Mouse (Mus musculus): ENCODE data around the gene Fam161b.
"Not testable (repeated sequence)": the region's sequence is repeated elsewhere in the genome, so short reads cannot be mapped to it uniquely, and the experiment has no call there.

Gene Fam161b

GRCm38 (mm10) chr12:84382369-84382768, 20.7 kb upstream of the Fam161b start:
- no peak for DNase-seq (ENCODE audit: low spot score in 2 of 2)

GRCm38 (mm10) chr12:84373831-84374481, 12.3 kb upstream of the Fam161b start:
- DNase-seq (ENCODE audit: low spot score in 2 of 2): no peak

DNA sequence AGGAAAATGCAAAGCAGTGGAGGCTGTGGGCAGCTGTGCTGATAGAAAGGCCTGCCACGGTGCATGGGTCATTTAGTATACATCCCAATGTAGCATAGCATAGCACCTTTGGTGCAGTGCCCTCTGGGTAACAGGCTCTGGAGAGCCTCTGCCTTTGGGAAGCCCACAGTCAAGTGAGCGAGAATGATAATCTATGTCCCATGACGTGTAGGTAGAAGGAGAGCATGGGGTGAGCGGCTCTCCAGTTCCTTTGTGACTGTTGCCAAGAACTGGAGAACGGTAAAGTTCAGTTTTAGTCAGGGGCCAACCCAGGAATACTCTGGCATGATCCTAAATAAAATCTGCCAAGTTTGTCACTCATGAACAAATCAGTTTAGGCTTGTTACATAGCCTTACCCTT, 10.0 kb upstream of the Fam161b start:
- no peak for DNase-seq (ENCODE audit: low spot score in 2 of 2)

GRCm38 (mm10) chr12:84366971-84367370, 5.3 kb upstream of the Fam161b start:
- DNase-seq (ENCODE audit: low spot score in 2 of 2): no peak

GRCm38 (mm10) chr12:84365137-84365536, 3.5 kb upstream of the Fam161b start:
- DNase-seq (ENCODE audit: low spot score in 2 of 2): no peak

DNA sequence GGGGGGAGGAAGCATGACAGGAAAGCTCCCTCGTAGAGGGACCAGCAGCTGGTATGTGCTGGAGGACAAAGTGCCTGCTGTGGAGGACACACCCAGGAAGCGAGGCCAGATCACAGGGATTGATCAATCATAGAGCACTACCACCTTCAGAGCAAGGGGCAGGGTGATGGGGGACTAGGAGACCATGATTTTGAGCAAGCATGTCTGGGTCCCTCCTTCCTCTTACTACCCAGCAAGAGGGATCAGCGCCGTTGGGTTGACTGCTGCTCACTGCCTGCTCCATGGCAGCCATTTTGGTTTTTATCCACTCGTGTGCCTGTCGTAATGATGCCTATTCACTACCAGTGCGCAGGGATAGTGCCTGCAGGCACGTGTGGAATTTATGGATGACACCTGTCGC, 2.7 kb upstream of the Fam161b start:
- DNase-seq (ENCODE audit: low spot score in 2 of 2): no peak

DNA sequence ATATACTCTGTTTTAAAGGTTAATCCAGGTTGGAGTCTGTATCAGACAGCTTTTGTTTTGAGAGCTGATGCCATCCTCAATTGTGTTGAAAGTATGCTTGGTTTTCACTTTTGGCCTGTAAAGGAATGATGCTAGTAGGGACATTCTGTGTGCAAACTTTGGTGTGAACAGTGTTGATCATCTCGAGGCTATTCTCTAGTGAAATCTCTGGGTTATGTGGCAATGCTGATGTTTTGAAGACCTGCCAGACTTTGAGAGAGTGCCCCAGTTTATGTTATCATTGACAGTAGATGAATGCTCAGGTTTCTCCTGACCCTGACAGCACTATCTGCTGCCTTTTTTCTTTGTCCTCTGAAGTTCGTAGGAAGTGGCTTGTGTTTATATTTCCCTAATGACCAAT, 1.2 kb upstream of the Fam161b start:
- DNase-seq (ENCODE audit: low spot score in 2 of 2): no peak

DNA sequence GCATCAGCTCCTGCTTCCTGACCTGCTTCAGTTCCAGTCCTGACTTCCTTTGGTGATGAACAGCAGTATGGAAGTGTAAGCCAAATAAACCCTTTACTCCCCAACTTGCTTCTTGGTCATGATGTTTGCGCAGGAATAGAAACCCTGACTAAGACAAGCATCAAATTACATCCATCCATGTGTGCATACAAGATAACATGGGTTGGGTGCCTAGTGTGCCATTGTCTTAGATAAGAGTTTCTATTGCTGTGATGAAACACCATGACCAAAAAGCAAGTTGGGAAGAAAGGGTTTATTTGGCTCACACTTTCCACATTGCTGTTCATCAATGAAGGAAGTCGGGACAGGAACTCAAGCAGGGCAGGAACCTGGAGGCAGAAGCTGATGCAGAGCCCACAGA, 2.9 kb downstream of the Fam161b start:
- not testable (repeated sequence) for DNase-seq (ENCODE audit: low spot score in 2 of 2)

DNA sequence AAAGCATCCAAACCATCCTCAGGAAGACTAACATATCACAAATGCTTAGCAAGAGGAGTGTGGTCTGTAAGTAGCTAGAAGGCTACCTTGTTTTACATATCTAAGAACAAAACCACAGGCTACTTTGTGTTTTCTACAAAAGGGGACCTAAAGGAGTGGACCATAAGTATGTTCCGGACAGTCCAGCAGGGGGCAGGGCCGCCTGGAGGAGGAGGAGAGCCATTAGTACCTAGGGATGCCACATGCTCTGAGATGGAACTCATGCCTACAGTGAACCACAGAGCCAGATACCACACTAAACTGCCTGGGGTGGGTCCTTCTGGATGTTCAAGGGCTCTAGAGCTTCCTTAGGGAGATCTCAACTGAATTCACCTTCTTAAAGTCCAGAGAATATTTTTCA, 14.4 kb downstream of the Fam161b start:
- no peak for DNase-seq (ENCODE audit: low spot score in 2 of 2)

- no peak for DNase-seq (ENCODE audit: low spot score in 2 of 2)
These were observed 24.5 kb downstream of the Fam161b start for GRCm38 (mm10) chr12:84336963-84337625.

- DNase-seq (ENCODE audit: low spot score in 2 of 2): no peak
These were observed 34.5 kb downstream of the Fam161b start for GRCm38 (mm10) chr12:84327111-84327512.

DNA sequence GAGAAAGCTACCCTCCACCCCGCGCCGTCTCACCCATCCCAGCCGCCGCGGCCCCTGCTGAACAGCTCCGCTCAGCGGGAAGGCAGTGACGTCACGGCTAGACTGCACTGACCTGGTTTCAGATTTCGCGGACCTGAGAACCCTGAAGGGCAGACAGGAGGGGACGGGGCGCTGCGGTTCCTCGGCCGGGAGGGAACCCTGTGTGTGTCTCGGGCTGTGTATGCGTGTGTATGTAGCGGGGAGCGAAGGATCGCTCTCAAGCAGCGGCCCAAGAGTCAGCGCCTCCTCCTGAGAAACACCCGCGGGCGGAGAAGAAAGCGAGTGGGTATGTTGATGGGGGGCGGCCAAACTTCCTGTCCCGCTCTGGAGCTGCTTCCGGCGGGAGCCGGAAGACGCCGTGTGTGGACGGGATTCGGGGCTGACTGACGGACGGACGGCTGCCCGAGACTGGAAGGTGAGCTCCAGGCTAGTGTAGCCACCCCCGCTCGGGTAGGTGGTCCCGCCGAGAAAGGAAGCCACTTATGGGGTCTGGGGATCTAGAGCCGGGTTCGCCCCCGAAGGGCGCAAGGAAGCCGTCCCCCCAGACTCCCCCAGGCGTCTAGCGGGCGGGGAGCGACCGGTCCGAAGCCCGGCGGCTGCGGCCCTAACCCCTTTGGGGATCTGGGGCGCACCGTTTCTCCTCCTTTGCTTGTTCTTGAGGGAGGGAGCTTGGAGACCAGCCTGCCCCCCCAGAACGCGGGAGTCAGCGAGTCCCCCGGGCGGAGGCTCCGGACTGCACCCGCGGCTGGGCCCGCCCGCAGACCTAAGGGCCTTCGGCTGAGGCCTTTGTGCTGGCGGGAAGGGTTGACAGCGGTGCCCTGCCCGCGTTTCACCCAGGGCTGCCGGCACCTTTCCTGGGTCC, 44.7 kb downstream of the Fam161b start, which contains the start of gene Zfp410:
TSS of gene Zfp410 (plus strand) at position 132 of the 901 bp plus-strand sequence.
- DNase-seq (ENCODE audit: low spot score in 2 of 2): peak; percentile 83 to 87

DNA sequence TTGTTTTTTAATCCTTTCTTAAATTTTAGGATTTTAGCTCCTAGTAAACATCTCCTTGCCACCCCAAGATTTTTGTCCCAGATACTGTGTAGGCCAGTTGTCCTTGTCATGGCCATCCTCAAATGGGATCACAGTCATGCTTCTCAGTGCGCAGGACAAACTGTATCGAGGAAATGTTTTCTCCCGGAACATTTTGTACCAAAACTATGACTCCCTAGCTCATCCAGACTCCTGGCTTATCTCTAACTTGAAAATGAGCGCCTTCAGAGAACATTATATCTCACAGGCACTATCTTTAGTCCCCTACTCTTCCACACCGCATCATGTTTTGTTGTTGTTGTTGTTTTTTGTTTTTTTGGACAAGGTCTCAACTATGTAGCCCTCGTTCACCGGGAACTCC, 45.6 kb downstream of the Fam161b start:
- no peak for DNase-seq (ENCODE audit: low spot score in 2 of 2)

GRCm38 (mm10) chr12:84311306-84311705, 50.3 kb downstream of the Fam161b start:
- DNase-seq (ENCODE audit: low spot score in 2 of 2): no peak

DNA sequence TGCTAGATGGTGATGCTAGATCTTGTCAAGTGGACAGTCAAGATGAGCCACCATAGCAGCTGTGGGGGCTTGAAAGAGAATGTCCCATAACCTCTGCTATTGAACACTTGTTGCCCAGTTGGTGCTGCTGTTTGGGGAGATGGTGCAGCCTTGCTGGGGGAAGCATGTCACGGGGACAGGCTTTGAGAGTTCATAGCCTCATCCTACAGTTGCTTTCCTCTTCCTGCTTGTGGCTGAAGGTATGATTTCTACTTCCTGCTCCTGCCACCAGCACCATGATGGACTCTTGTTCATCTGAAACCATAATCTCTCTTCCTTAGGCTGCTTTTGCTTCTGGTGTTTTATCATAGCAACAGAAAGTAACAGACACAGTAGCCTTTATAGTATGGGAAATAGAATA, 57.1 kb downstream of the Fam161b start:
- no peak for DNase-seq (ENCODE audit: low spot score in 2 of 2)

GRCm38 (mm10) chr12:84304101-84304500, 57.5 kb downstream of the Fam161b start:
- no peak for DNase-seq (ENCODE audit: low spot score in 2 of 2)

- DNase-seq (ENCODE audit: low spot score in 2 of 2): no peak
These were observed 62.4 kb downstream of the Fam161b start for GRCm38 (mm10) chr12:84299265-84299664.

- DNase-seq (ENCODE audit: low spot score in 2 of 2): no peak
These were observed 63.8 kb downstream of the Fam161b start for GRCm38 (mm10) chr12:84297851-84298250.

All from right cerebral cortex, adult 2 months (tissue).